Mouse (Mus musculus) spleen, postnatal 14 days (tissue): ENCODE measurements around the gene Tmem222.

Experiments used
- DNase-seq, 2 experiments: peaks; one replicate each; pipeline ENCODE4 v3.0.0; 2021 to 2022; ENCODE audit warnings: low spot score in 2 of 2

The Tmem222 gene

DNA sequence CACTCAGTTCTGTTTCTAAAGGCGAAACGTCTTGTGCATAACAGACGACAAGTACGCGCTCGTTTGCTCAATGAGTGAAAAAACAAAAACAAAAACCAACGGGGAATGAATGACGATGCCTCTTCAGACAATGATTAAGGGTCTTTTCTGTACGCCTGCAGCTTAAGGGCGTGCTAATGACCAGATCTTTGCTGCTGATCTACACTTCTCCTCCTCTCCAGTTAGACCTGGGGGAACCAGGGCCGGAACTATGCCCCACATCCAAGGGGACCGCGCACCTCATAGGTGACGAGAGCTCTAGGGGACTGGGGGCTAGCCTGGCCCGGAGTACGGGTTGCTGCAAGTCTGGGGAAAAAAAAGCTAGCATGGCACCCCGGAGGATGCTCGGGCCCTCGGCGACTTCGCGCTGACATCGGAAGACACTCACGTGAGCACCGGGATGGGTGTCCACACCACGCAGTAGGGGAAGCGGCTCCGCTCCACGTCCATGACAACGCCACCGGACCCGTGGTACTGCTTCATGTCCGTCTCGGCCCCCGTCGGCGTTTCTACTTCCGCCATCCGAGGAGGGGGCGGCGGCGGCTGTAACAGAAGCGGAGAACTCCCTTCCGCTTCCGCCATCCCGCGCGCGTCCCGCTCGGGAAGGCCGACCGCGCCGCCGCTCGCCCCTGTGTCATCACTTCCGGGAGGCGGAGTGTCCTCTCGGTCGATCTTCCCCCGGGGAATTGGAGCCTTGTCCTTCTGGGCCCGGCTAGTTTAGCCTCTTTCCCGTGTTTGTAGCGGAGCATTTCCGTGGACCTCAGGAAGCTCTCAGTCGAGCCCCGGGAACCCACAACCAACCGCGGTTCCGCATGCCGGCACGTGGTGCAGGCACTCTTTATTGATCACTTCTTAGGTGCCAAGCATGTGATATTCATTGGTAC, at the start of gene Tmem222:
Gene Tmem222, minus strand, starts transcription at position 689 of the 923 bp plus-strand sequence.
- peak; percentile 87 to 94 for DNase-seq

DNA sequence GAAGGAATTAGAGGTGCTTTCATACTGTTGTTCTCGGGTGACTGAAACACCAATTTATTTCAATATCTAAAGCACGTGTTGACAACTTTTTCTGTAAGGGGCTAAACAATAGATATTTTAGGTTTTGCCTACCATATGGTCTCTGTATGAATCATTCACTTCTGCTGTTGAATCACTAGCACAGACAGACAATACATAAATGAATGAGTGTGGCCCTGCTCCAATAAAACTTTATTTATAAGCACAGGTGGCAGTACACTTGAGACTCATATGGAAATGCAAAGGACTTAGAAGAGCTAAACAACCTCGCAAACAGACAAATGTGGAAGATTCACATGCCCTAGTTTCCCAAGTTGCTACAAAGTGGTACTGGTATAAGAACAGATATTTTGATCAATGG, 42.1 kb upstream of the Tmem222 start:
- DNase-seq = no peak

DNA sequence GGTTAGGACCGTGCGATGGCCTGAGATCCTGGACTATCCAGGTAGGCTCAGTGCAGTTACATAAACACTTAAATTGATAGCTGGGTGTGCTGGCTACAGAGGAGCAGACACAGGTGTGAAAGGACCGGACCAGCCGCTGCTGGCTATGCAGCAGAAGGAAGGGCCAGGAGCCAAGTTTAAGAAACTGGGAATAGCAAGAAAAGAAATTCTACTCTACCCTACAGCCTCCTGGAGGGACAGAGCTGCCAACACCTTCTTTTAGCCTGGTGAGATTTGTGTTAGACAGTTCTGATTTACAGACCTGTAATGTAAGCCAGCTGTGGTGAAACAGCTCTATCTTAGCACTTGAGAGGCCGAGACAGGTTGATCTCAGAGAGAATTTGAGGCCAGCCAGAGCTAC, 38.4 kb upstream of the Tmem222 start:
- DNase-seq = no peak

DNA sequence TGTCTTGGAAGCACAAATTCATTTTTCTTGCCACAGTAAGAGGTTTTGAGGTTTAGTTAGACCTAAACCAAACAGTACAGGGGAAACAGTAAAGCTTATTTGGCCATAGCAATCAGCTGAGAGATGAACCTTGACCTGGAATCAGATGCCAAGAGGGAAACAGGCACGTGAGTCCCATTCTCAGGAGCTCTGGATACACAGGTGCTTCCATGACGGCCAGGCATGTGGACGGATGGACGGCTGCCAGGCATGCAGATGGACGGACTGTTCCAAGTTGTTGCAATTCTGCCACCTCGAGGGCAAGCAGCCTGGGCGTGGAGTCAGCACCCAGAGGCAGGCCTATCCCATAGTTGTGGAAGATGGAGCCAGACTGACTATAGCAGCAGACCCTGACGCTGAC, 37.3 kb upstream of the Tmem222 start:
- DNase-seq = no peak

DNA sequence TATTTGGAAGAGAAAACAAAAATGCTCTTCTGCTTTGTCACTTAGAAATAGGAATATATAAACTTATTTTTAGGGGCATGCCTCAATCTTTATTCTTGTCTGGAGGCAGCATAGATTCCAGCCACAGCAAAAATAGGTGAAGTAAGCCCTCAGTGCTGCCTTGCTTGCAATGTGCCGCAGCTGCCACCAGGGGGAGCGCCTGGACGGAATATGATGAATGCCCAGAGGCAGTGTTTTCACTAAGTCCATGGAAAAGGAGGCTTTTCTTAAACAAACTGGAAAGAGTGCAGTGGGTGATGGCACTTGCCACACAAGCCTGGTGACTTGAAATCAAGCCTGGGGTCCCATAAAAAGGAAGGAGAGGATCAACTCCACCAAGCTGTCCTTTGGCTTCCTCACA, 32.4 kb upstream of the Tmem222 start:
- DNase-seq = peak; percentile 73 to 85

DNA sequence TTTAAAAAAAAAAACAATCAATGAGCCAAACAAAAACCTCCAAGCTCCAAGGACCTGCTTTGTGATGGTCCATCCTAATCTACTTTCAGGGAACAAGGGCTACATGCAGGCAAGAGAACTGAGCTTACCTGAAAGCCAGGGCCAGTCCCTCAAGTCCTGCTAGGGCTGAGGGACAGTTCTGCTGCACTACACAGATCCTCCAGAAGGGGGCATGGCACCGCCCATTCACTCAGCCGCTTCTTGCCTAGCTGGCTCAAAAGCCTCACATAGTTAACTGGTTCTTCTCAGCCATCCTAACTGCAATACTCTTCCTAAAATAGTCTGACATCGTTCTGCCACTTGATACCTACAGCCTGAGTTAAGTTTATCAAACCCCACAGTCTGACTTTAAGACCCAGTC, 29.7 kb upstream of the Tmem222 start:
- peak in 1 of 2 experiments; percentile 52 for DNase-seq

DNA sequence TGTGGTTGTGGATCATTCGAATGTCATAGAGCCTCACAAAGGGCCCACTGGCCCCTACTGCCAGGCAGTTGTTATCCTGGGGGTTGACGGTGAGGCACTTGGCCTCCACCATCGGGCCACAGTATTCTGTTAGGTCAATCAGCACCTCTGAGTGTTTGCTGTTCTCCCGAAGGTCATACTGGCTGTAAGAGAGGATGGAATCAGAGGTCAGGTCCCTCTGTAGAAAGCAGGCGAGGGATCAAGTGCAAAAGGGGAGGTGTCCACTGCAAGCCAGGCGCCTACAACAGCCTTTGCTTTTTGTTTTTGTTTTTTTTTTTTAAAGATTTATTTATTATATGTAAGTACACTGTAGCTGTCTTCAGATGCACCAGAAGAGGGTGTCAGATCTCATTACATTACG, 28.2 kb upstream of the Tmem222 start:
- no peak for DNase-seq

DNA sequence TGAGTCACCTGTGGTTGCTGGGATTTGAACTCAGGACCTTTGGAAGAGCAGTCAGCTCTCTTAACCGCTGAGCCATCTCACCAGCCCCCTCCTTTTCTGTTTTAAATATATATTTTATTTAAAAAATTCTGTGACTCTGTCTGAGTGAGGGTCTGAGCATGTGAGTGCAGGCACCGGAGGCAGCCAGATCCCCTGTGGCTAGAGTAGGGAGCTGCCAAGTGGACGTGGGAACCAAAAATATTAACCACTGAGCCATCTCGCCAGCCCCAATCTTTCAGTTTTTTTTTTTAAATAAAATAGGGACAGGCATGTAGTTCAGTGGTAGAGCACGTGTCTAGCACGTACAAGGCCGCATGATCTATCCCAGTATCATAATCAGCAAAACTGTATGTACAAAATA, 27.2 kb upstream of the Tmem222 start:
- DNase-seq = no peak

DNA sequence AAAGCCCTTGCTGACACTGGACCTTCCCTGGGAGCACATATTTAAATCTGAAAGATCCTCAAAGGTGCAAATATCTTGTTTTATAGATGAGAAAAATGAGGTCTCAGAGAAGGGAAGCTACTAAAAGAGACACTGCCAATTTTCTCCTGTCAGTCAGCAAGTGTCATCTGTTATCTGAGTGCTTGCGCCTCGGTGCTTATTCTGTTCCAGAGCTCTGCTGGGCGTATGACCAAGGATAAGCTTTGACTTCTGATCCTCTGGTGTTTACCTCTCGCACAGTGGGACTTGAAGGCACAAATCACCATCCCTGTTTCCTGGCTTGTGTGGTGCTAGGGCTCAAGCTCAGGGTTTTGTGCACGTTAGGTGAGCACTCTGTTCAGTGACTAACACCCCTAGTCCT, 25.1 kb upstream of the Tmem222 start:
- no peak for DNase-seq

DNA sequence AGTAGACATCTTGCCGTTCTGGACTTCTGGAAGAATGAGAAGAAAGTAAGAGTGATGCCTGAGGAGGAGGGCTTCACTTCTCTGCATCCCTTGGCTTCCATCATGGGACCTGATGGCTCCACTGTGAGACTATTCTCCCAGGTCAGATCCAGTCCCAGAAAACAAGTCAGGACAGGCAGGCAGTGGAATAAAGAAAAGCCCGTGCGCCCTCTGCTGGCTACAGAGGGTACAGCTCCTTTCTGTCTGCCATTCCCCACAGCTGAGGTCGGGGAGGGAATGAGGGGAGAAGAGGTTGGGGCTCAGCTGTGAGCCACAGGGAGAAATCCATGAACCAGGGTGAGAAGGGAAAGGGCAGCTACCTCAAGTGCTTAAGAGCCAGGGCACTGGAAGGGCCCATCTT, 24.2 kb upstream of the Tmem222 start:
- DNase-seq = peak; percentile 38 to 54

DNA sequence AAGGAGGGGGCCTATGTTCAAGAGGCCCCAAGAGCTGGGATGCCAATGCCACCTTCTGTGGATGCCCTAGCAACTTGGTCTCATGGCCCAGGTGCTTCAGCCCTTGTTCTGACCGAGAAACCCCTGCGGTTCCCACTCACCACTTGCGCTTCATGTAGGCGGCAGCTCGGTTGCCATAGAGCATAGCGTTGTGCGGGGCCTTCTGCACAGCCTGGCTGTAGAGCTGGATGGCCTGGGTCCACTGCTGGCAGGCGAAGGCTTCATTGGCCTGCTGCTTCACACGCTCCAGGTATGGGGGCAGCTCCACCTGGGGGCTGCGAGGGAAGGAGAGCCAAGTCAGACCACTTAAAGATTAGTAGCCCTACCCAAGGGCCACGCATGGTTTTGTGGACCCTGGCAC, 22.8 kb upstream of the Tmem222 start:
- DNase-seq = no peak

DNA sequence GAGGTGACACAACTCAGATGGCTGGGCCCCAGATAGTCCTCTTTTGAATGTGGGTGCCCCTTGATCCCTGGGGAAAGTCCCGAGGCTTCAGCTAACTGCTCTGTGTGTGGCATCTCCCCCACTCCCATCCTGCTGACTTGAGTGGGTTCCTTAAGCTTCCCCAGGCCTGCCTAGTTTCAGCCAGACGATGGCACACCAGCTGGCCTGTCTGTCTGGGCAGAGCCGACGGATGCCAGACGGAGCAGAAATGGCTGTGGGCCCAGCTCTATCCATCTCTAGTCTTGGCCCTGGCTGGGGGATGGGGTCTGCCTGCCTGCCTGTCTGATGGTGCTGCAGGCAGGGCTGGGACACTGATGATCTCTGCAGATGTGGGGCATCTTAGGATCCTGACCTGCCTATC, 22.1 kb upstream of the Tmem222 start:
- DNase-seq = no peak

DNA sequence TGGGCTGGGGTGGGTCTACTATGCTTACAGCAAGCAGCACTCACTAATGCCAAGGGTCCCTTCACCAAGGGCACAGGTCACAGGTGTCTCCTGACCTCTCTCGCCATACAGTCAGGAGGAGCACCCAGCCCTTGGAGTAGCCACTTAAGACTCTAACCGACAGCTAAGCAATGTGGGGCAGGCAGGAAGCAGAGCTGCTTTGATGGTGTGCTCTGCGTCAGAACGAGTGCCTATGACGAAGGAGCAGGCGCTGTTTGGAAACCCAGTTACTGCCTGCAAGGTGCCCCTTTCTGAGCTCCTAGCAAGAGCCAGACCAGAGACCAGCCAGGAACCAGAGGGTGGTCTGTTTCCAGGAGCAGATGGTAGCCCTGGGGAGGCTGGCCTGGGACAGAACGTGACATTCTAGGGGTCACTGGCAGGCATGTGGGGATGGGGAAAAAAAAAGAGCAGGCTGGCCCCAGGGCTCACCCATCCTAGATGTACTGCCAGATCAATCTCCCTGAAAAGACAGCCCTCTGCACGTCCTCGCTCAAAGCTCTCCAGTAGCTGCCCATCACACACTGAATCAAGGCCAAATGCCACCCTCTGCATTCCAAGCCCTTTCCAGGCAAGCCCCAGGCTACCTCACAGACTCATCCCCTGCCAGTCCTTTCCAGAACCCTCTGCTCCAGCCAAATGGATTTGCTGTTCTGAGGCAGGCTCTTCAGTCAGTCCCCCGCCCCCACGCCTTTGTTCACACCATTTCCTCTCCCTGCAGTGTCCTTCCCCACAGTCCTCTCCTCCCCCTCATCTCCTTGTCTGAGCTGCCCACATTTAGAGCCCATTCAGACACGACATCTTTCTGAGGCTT, 21.1 kb upstream of the Tmem222 start:
- DNase-seq = no peak

DNA sequence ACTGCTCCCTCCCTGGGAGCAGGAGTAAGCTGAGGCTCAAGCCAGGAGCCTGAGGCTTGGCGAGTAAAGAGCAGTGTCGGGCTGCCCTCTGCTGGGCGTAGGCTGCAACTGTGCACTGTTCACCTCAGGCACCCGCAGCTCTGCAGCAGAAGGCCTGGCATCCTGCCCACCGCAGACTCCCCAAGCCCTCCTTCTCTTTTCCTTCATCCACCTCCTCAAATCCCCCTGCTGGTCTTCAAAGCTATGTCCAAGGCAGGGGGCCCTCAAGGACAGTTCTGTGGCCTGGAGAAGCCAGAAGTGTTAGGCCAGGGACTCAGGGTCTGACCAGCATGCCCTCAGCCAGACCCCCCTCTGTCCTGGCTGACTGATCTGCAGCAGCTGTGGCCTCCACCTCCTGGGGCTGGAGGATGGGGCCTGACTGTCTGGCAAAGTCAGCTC, 20.2 kb upstream of the Tmem222 start:
- peak; percentile 56 to 66 for DNase-seq

DNA sequence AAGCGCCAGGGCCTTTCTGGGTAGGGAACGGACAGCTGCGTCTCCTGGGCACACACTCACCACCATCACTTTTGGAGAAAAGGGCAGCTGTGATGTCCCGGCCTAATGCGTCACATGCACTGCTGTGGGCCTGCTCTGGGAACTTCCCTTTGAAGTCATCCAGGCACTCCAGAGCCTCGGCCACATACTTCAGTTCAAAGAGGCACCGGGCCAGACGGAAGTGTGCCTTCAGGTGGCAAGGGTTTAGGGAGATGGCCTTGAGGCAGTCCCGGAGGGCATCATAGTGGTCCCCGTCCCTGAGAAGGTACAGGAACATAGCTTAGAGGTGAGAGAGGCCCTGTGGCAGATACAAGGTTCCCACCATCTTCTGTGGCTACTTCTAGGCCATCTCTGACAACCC, 19.8 kb upstream of the Tmem222 start:
- no peak for DNase-seq

DNA sequence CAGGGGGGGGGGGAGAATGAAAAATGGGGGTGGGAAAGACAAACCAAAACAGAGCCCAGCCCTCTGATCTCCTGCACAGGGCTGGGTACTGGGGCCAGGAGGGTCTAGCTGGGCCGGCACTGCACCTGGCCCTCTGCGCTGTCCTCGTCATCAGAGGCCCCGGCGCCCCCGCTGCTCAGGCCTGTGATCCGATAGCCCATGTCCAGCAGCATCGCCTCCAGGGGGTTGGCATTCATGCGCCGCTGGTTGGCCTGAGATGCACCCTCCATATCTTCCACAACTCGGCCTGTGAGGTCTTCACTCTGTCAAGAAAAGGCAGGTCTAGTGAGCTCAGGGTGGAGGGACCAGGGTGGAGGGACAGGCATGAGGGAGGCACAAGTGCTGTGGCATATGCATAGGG, 16.5 kb upstream of the Tmem222 start:
- no peak for DNase-seq

DNA sequence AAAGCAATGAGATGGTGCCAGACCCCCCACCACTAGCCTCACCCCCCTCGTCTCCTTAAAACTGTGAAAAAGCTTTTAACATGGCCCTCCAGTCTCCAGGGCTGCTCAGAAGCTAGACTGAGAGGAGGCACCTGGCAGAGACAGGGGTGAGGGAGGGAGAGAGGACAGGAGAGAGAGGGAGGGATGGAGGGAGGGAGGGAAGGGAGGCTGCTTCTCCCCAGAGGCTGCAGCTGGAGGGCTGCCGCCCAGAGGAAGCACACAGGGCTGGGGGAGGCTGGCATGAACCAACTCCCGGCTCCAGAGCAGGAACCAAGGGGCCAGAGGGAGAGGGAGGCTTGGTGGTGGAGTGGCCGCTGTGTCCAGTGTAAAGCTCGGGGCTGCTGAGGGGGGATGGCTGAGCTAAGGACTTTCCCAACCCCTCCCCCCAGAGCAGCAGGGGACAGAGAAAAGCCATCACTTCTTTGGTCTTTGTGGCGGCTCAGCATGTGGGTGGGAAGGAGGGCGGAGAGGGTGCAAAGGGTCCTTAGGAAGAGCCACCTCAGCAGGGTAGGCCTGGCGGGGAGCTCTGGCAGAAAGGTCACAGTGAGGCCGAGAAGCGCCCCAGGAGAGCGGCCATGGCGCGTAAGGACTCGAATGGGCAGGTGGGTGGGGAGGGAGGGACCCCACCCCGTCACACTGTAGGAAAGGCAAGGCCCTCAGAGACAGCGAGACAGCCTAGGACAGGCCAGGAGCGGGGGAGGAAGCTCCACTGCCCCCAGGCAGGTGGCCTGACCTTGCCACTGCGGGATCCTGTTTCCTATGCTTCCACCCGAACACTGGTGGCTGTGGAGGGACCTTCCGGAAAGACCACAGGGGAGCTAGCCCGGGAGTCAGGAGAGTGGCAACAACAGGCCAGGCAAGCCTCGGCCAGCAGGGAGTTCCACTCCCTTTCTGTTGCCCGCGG, 15.6 kb upstream of the Tmem222 start:
- DNase-seq = no peak

DNA sequence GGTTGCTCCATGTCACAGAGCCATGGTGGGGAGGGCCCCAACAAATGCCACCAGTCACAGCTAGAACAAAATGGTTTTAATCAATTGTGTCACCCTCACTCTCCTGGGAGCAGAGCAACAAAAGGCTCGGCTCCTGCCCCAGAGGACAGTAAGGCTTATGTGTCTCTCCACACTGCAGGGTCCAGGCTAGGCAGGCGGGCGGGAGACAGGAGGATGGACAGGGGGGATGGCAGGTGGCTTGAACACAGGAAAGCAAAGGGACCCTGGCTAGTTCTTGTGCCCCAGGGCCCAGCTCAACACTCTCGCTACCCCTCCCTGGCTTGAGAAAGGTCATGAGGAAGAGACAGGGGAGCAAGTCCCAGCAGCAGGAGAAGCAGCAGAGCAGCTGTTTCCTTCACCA, 14.8 kb upstream of the Tmem222 start:
- DNase-seq = no peak

DNA sequence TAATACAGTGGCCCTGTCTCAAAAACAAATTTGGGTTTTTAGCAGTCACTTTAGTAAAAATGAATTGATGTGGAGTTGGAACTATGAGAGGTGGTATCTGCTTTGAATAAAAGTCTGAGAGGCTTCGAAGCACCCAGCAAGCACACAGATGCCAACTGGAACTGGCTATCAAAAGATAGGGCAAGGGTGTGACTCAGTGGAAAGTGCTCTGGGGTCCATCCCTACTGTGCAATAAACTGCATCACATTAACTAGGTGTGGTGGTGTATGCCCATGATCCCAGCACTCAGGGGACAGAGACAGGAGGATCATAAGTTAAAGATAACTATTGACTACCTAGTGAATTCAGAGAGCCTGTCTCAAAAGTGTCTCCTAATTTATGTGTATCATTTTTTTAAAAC, 13.7 kb upstream of the Tmem222 start:
- no peak for DNase-seq

DNA sequence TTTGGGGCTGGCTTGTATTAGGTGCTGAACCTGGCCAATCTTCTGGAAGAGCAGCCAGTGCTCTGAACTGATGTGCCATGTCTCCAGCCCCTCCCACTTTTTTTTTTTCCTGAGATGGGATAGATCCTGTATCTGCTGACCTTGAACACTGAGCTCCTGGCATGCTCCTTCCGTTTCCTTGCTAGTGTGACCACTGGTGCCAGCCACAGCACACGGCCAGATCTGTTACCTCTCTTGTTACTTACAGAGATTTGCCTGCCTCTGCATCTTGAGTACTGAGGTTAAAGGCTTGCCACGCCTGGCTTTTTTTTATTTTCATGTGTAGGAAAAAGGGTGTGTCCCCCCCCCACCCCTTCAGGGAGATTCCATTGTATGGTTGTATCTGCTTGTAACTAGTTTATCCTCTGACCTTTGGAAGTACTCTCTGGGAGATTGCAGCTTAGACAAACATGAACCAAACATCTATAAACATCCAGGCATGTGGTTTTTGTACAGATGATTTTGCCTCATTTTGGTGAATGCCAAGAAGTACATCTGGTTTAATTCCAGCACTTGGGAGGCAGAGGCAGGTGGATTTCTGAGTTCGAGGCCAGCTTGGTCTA, 9.0 kb upstream of the Tmem222 start:
- DNase-seq = no peak

DNA sequence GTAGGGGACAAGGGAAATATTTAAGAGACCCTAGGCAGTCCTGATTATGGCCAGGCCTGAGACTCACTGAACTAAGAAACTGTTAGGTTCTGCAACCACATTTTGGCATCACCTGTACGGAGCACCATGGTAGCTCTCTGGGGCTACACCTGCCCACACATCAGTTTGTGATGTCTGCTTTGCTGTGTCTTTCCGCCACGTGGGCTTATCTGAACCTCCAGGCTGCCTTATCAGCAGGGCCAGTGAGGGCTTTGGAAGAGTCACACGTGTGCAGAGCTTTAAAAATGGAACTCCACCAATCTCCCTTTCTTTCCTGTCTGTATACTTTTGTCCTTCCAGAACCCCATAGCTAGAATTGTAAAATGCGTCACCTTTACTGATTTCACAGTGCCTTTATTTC, 8.4 kb upstream of the Tmem222 start:
- peak; percentile 35 to 41 for DNase-seq
